Mouse (Mus musculus) WW6 (cell line): ENCODE data around the gene Pir.
A peak's percentile ranks its signal among the peaks of the same experiment; 100 is the strongest.

Experiments used
- DNase-seq: peaks from one replicate; pipeline ENCODE4 v3.0.0-alpha.2; 2013; ENCODE audit warnings: low read depth, low spot score

Pir gene

DNA sequence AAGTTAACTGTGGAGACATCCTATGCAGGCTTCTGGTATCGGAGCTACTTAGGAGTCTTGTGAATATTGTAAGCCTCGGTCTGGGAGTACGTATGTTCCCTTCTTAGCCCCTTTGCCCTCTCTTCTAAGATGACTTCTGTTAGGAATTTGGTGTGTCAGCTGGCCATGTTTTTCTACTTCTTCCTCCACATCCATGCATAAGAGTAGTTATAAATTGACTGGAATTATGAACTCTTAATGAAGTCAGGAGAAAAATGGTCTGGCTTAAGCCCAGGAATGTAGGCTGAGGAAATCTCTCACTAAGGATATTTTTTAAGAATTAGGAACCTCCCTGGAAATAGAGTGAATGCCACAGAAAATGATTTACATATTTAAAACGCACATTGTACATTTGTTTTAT, 69.4 kb downstream of the Pir start:
- DNase-seq: no peak

DNA sequence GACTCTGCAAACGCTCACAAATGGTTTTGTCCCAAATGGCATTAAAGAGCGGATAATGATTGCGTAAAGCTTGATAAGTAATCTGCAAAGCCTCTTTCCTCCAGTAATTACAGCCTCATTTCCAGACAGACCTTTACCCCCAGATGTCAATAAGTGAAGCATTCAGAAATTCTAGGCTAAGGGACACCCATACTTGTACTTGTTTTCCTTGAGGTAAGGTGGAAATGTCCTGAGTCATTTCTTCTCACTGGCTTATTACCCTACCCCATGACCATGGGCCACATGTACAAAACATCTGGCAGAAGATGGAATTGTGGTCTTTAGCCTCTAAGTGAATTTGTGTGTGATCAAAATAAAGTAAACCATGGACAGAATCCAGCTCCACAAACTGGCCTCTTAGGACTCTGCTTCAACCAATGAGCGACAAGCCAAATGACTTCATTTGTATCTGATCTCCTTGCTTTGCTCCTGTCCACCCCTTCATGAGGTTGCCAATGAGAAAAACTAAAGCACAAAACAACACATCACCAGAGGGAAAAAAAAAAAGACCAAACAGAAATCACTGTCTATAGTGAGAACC, 76.3 kb downstream of the Pir start:
- DNase-seq: no peak

DNA sequence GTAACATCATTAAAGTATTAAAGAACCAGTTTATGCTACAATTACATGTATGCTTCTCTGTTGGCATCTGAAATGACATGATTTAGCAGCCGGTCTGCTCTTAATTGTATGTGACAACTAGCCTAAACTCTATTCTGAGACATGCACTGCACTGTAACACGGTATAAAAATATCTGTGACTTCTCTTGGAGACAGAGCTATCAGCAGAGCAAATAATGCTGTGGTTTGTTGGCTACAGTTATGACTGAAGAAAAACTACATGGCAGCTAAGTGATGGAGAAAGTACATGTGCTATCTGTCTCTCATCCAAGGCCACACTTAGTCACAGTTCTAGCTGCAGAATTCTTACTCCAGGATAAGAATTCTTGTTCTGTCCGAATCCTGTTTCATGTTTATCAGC, 79.8 kb downstream of the Pir start:
- no peak for DNase-seq

DNA sequence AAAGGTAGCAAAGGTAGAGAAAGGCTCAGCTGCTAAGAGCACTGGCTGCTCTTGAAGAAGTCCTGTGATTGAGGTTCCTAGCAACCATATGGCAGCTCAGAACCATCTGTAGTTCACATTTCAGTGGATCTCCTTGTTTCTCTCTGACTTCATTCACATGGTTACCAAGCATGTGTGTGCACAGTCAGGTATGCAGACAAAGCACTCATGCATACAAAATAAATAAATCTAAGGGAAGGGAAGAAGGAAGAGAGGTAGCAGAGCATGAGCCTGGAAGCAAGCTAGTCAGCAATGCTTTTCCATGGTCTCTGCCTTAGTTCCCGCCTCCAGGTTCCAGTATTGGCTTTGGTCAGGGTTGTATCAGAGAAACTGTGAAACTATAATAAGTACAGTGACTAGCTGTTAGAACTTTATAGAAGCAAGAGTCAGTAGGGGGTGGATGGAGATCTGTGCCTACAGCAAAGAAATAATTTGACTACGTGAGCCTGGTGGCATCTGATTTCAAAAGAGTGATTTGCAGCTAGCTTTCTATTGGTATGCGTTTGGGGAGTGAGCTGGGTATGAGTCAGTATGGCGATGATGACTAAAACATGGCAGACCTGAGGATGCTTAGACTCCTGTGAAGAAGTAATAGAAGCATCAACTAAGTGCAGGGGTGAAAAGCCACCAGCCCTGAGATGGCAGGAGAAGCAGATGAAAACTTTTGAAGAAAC, 96.1 kb downstream of the Pir start:
- DNase-seq: no peak

GRCm38 (mm10) chrX:164370576-164370975, 101.4 kb downstream of the Pir start:
- no peak for DNase-seq

DNA sequence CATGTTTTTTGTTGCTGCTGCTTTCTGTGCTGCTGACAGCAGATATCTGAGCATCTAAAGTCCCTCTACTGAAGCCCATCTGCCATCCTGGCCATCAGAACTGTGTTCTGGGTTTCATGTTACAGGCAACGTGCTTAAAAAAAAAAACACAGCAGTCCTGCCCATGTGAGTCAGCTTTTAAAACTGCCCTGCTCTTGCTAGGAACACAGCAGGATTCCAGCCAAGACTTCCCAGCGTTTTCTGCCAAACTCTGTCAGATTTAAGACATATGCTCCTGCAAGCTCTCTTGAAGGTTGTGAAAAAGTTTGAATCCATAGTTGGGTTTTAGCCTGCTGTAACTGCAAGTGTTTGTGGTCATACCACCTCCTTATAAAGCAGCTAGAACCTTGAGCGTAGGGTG, 103.9 kb downstream of the Pir start, which contains the start of gene Vegfd:
Vegfd (plus strand) TSS at position 298 of the 400 bp plus-strand sequence.
- no peak for DNase-seq

GRCm38 (mm10) chrX:164374586-164374985, 105.4 kb downstream of the Pir start:
- no peak for DNase-seq

DNA sequence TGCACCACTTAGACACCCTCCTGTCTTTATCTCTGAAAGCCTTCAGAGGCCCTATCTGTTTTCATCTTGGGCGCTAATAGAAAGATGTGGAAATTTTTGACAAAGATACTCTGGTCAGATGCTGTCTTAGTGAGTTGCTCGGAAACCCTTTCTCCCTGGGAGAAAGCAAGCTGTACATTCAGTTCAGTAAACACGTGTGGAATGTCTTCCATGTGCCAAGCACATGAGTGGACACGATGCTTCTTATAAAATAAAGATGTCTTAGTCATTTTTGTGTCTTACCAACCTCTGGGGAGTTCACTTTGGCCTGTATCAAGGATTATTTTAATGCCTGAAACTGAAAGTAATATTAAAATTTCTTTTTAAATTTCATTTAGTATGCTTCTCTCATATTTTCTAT, 110.5 kb downstream of the Pir start:
- no peak for DNase-seq

GRCm38 (mm10) chrX:164381618-164382408, 112.6 kb downstream of the Pir start:
- DNase-seq: peak; percentile 80

- no peak for DNase-seq
Measured at GRCm38 (mm10) chrX:164394091-164394490, 124.9 kb downstream of the Pir start.

- no peak for DNase-seq
Measured at GRCm38 (mm10) chrX:164398456-164398855, 129.3 kb downstream of the Pir start.

DNA sequence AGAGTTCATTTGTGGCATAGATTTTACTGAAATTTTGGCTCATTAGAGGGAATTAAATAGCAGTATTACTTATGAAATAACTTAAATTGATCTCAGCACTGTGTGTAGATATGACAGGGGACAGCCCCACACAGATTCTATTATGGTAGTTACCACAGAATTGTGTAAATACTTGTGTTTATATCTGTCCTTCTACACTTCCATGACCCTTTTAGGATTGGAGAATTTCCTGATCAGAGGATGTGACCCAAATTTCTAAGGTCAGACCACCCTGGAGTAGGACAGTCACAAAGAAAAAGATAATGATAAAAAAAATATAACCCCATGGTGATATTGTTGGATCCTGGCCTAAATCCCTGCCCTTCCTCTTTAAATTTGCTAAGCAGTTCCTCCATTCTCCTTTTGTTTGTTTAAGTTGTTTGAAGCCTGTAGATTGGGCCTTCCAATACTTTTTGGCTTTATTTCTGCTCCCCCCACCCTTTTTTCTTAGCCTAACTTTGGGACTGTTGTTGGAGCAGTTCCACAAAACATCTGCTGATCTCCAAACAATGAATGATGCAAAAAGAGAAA, 136.0 kb downstream of the Pir start:
- DNase-seq: no peak

DNA sequence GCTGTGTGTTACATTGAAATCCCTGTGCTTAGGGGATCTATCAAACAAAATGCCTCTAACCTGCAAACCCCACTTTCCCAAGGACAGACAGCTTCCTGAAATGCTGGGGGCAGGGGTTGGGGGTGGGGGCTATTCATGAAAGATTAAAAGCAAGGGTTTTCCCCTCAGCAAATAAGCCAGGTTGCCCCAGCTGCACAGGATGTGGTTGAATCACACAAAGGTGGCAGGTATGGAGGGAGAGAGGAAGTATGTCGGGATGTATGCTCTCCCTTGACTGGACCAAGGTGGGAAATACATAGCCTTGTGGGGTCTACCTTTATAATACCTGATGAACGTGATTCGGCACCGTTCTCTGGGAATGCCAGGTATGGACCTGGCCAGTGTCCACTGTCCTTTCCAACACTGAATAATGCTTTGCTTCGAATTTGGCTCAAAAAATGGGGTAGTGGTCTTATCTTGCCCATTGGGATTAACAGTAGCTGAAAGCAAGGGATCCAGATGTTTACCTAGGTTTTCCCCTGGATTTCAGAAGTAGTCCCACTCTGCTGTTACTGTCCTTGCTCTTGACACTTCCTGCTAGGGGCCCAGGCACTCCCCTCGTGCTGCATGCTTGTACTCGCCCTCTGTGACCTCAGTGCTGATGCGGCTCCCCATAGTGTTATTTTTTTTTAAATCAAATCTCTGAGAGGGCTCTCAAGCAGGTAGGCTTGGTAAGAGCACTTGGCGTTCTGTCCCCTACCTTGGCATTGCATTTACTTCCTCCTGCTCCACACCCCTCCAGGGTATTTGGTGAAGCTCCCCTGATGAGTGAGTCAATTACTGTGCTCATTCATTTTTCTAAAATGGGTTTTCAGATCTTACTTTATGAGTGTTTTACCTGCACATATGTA, 137.2 kb downstream of the Pir start:
- no peak for DNase-seq

- DNase-seq: no peak
Measured at GRCm38 (mm10) chrX:164408301-164408927, 139.2 kb downstream of the Pir start.

- no peak for DNase-seq
Measured at GRCm38 (mm10) chrX:164410562-164410961, 141.4 kb downstream of the Pir start.

GRCm38 (mm10) chrX:164416803-164417202, 147.6 kb downstream of the Pir start:
- no peak for DNase-seq

GRCm38 (mm10) chrX:164418008-164418407, 148.8 kb downstream of the Pir start:
- DNase-seq: no peak

DNA sequence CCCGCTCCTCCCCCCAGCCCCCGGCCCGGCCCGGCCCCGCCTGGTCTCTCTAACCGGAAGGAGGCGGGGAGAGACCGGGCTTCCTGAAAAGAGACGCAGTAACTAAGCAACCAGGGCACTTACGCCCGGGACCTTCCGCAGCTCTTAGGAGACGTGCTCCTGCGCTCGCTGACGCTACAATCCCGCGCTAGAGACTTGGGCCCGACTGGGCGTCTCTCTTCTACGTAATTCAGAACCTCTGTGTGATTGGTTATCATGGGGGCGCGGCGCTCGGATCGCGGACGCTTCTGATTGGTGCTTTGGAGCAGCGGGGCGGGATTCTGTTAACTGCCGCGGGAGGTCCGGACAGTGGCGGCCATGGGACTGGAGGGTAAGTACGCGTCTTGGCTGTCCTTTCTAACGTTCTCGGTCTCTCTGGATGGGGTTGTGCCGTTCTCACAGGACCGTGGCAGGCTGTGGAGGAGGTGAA, 150.3 kb downstream of the Pir start, which contains the start of gene Piga:
Piga (plus strand) TSS at position 317 of the 469 bp plus-strand sequence.
- DNase-seq: peak; percentile 80

GRCm38 (mm10) chrX:164419955-164420354, 150.8 kb downstream of the Pir start:
- no peak for DNase-seq

- no peak for DNase-seq
Measured at GRCm38 (mm10) chrX:164420518-164420917, 151.3 kb downstream of the Pir start.
